Mouse (Mus musculus) small intestine, adult 2 months (tissue): ENCODE data around the gene Sult6b2.

Source experiments
- CTCF ChIP-seq: fragments of 200-500 bp; IDR thresholded peaks from 2 replicates; pipeline ENCODE4 v1.5.1; 2012; ENCODE audit warnings: low read depth, mild to moderate bottlenecking, control low read depth, inconsistent platforms, low read length, moderate library complexity, mixed read lengths; ENCODE audit not compliant: insufficient replicate concordance, insufficient read length; ENCODE audit errors: extremely low read depth
- POLR2A ChIP-seq: fragments of 200-500 bp; IDR thresholded peaks from 2 replicates; pipeline ENCODE4 v1.6.1; 2012; ENCODE audit warnings: low read depth, mild to moderate bottlenecking, control low read depth, inconsistent platforms, low read length, moderate library complexity

GRCm38 (mm10) chr6:142806326-142806725, 2.0 kb upstream of the Sult6b2 start:
- TF ChIP-seq CTCF (no peak), POLR2A (no peak)
